Mouse (Mus musculus): ENCODE data around the gene Ergic1. TPM values are rescaled to one million over a fixed set of nuclear protein-coding genes. Genes with fewer than 3 reads are reported as not detected.

Ergic1 gene
- polyA plus RNA-seq, 1 experiment from 2014 or later = 34.4 TPM

DNA sequence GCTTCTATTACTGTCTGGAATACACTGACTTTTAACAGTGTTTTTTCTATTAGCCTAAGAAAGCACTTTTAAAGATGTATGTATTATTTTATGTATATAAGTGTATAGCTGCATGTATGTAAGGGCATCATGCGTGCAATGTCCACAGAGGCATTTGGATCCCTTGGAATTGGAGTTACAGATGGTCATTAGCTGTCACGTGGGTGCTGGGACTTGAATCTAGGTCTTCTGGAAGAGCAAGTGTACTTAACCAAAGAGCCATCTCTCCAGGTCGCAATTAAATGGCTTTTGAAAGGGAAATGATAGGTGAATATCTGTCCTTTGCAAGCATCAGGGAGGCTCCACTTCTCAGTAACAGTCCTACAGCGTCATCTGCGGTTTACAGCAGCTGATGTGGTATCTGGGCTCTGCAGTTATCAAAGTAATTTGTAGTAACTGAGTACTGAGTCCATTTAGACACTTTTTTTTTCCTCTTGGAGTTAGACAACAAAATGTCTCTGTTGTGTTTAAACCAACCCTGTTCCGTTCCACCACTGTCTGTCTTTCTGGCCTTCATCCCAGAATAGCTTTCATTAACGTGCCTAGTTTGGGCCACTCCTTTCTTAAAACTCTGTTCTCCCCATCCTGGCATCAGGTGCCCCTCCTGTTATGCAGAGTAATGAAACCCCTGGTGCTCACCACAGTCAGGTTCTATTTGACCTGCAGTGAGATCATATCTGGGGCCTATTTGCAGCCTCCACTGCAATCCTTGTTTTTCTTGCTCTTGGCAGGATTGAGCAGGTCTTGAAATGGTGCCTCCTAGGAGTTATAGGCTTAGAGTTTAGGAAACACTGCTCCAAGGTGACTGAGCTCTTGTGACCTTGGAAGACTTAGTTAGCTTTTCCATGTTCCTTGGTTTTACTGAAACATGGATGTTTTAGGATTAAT, 116.7 kb downstream of the Ergic1 start:
- H3K4me2 ChIP-seq (ENCODE audit: low read depth, low read length) = peak overlapping the region; percentile 83
- H3K4me1 ChIP-seq (ENCODE audit: insufficient read depth) = peaks cover 25% of the 10 kb centered on the region
- H3K36me3 ChIP-seq (replicated peaks; ENCODE audit: insufficient read depth, low read length) = peaks cover 4% of the 10 kb centered on the region; the same call in 1 of the 2 replicates
- no peaks in the 10 kb centered on the region for H3K27me3 ChIP-seq (ENCODE audit: insufficient read depth, low read length)
- TF ChIP-seq CTCF (IDR thresholded peaks at IDR 0.05; ENCODE audit: low read depth) (no peak), EP300 (IDR thresholded peaks at IDR 0.05; ENCODE audit: low read depth) (peak; percentile 55; the same call in 1 of the 2 replicates)
- peak overlapping the region; percentile 28; the same call in 1 of the 2 replicates for H3K9ac ChIP-seq (replicated peaks)
- 56% methylated on average over 7 of the region's 7 CpGs for WGBS (ENCODE audit: insufficient replicate concordance)
- H3K27ac ChIP-seq (ENCODE audit: low read depth) = peak overlapping the region; percentile 94
- no peaks in the 10 kb centered on the region for H3K9me3 ChIP-seq (ENCODE audit: low read length)
- ATAC-seq = no peak
- peak overlapping the region; percentile 78 for H3K4me3 ChIP-seq (ENCODE audit: low read depth, low read length)
- no peak for DNase-seq

DNA sequence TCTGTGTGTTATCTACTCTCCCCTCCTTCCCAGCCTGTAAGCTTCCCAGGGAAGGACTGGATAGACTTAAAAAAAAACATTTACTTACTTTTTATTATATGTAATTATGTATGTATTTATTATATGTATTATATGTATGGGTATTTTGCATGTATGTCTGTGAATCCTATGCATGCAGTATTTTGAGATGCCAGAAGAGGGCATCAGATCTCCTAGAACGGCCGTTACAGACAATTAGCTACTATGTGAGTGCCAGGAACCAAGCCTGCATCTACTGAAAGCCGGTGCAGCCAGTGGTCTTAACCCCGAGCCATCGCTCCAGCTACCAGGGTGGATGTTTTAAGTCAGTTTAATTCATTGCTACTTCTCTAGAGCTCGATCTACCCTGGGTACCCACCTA, 120.0 kb downstream of the Ergic1 start:
- H3K4me1 ChIP-seq (ENCODE audit: insufficient read depth) = peaks cover 23% of the 10 kb centered on the region
- TF ChIP-seq EP300 (IDR thresholded peaks at IDR 0.05; ENCODE audit: low read depth) = no peak
- TF ChIP-seq CTCF (IDR thresholded peaks at IDR 0.05; ENCODE audit: low read depth) = peak; percentile 40
- 90% methylated on average over 6 of the region's 6 CpGs for WGBS (ENCODE audit: insufficient replicate concordance)
- H3K9me3 ChIP-seq (ENCODE audit: low read length) = no peaks in the 10 kb centered on the region
- no peak overlapping the region for H3K27ac ChIP-seq (ENCODE audit: low read depth)
- H3K27me3 ChIP-seq (ENCODE audit: insufficient read depth, low read length) = no peaks in the 10 kb centered on the region
- ATAC-seq (no peak), DNase-seq (no peak)
- no peak overlapping the region for H3K4me2 ChIP-seq (ENCODE audit: low read depth, low read length)
- H3K36me3 ChIP-seq (replicated peaks; ENCODE audit: insufficient read depth, low read length) = peaks cover 20% of the 10 kb centered on the region
- H3K9ac ChIP-seq (replicated peaks) = no peak overlapping the region
- no peak overlapping the region for H3K4me3 ChIP-seq (ENCODE audit: low read depth, low read length)

DNA sequence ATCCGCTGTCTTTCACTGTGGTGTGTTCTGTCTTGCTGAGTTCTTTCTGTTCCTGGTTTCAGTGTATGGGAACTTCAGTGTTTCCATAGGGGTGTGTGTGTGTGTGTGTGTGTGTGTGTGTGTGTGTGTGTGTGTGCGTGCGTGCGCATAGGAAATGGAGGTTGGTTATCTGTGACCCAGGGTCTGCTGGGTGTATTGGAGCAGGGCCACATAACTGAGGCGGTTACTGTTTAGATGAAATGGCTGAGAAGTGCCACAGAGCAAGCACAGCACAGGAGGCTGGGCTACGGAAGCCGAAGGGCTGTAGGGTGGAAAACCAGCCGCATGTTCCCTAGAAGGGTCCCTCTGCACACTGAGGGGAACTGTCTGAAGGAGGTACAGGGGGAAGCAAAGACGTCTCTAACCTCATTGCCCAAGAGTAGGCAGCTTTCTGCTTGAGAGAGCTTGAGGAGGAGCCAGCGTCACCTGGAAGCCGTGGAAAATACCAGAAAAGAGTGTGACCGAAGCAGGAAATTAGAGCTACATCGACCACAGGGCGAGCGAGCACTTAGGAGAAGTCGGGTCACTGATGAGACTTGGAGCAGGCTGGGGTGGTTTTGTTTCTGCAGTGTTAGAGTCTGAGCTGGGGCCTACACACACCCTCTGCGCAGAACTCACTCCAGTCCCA, 125.2 kb downstream of the Ergic1 start:
- H3K4me2 ChIP-seq (ENCODE audit: low read depth, low read length) = no peak overlapping the region
- peaks cover 2% of the 10 kb centered on the region; the same call in 1 of the 2 replicates for H3K4me1 ChIP-seq (ENCODE audit: insufficient read depth)
- 63% methylated on average over 17 of the region's 17 CpGs for WGBS (ENCODE audit: insufficient replicate concordance)
- H3K36me3 ChIP-seq (replicated peaks; ENCODE audit: insufficient read depth, low read length) = peaks cover 18% of the 10 kb centered on the region
- ATAC-seq (no peak), DNase-seq (no peak)
- H3K4me3 ChIP-seq (ENCODE audit: low read depth, low read length) = no peak overlapping the region
- no peak for TF ChIP-seq CTCF (IDR thresholded peaks at IDR 0.05; ENCODE audit: low read depth)
- no peak for TF ChIP-seq EP300 (IDR thresholded peaks at IDR 0.05; ENCODE audit: low read depth)
- H3K9me3 ChIP-seq (ENCODE audit: low read length) = no peaks in the 10 kb centered on the region
- H3K27ac ChIP-seq (ENCODE audit: low read depth) = no peak overlapping the region
- 0 out of 2 replicates have a peak overlapping the region, but pooled peaks have one; percentile 9 for H3K9ac ChIP-seq (replicated peaks)
- no peaks in the 10 kb centered on the region for H3K27me3 ChIP-seq (ENCODE audit: insufficient read depth, low read length)

DNA sequence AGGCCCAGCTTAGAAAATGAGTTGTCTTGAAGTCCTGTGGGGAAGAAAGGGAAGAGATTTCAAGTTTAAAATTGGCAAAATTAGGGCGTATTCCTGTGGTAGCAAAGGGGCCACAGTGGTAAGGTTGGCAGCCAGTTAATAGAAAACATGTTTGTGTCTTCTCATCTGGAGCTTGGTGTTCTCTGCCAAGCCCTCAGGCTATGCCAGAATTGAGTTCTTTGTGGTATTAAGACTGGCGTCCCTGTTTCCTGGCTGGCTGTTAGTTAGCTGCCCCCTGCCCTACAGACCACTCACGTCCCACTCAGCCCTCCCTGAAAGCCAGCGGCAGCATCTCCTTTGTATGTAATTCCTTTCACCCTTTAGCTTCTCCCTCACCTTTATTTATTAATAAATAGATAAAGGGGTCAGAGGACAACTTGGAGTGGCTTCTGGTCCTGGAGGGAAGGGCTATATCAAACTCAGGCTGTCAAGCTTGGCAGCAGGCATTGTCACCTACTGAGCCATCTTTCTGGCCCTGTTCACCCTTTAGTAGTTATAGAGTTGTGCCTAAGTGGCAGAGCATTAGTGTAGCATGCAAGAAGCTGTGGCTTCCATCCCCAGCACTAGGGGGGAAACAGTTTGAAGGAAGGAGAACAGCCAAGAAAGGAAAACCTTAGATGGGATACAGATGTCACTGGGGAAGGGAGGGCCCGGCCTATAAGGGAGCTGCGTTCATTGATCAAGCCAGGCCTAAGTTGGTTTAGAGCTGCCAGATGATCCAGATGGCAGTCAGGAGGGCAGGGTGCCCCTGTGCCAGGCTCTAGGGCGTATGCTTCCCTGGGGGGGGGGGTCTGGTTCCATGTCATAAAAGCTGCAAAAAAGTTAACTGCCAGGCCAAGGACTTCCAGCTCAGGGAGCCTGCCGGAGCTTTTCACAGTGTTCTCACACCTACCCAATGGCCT, 127.8 kb downstream of the Ergic1 start:
- ATAC-seq = no peak
- H3K36me3 ChIP-seq (replicated peaks; ENCODE audit: insufficient read depth, low read length) = peaks cover 9% of the 10 kb centered on the region
- no peaks in the 10 kb centered on the region for H3K9me3 ChIP-seq (ENCODE audit: low read length)
- no peak for TF ChIP-seq EP300 (IDR thresholded peaks at IDR 0.05; ENCODE audit: low read depth)
- no peak for TF ChIP-seq CTCF (IDR thresholded peaks at IDR 0.05; ENCODE audit: low read depth)
- WGBS (ENCODE audit: insufficient replicate concordance) = 80% methylated on average over 8 of the region's 8 CpGs
- H3K4me1 ChIP-seq (ENCODE audit: insufficient read depth) = peaks cover 5% of the 10 kb centered on the region; the same call in 1 of the 2 replicates
- no peaks in the 10 kb centered on the region for H3K27me3 ChIP-seq (ENCODE audit: insufficient read depth, low read length)
- H3K4me3 ChIP-seq (ENCODE audit: low read depth, low read length) = no peak overlapping the region
- no peak overlapping the region for H3K27ac ChIP-seq (ENCODE audit: low read depth)
- H3K4me2 ChIP-seq (ENCODE audit: low read depth, low read length) = no peak overlapping the region
- DNase-seq = no peak
- H3K9ac ChIP-seq (replicated peaks) = no peak overlapping the region

DNA sequence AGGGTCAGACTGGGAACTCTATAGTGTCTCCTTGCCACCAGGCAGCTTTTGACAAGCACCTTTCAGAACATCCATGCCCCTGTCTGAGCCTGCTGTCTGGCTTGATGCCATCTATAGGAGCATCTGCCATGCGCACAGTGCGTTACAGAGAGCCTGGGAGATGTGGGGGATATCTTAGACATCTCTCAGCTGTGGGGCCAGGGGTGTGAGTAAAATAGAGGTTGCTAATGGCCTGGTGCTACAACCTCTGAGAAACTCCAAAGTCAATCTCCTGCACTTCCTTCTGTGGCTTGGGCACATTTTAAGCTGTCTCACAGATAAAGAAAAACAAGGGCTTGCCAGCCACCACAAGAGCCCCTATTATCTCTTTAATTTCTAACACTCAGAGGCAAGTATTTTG, 128.5 kb downstream of the Ergic1 start:
- DNase-seq = no peak
- no peak overlapping the region for H3K9ac ChIP-seq (replicated peaks)
- H3K36me3 ChIP-seq (replicated peaks; ENCODE audit: insufficient read depth, low read length) = peaks cover 7% of the 10 kb centered on the region; the same call in 1 of the 2 replicates
- no peak overlapping the region for H3K4me3 ChIP-seq (ENCODE audit: low read depth, low read length)
- TF ChIP-seq CTCF (IDR thresholded peaks at IDR 0.05; ENCODE audit: low read depth) (no peak), EP300 (IDR thresholded peaks at IDR 0.05; ENCODE audit: low read depth) (no peak)
- no peaks in the 10 kb centered on the region for H3K9me3 ChIP-seq (ENCODE audit: low read length)
- WGBS (ENCODE audit: insufficient replicate concordance) = 53% methylated on average over 2 of the region's 2 CpGs
- ATAC-seq = no peak
- no peak overlapping the region for H3K27ac ChIP-seq (ENCODE audit: low read depth)
- H3K27me3 ChIP-seq (ENCODE audit: insufficient read depth, low read length) = no peaks in the 10 kb centered on the region
- peaks cover 5% of the 10 kb centered on the region; the same call in 1 of the 2 replicates for H3K4me1 ChIP-seq (ENCODE audit: insufficient read depth)
- H3K4me2 ChIP-seq (ENCODE audit: low read depth, low read length) = no peak overlapping the region

Data from liver, postnatal 0 days (tissue).